Mouse (Mus musculus) v-Abl transformed pro-B cells (cell line): ENCODE measurements at regions not wholly inside any gene's neighbourhood (a gene's known extent, or its start where the extent isn't known, plus 50 kb on each side); places are given as distances from the start of the nearest gene placed in this dataset.

Experiments
- in situ Hi-C, 2 experiments: fragments of 400-800 bp; cut with MboI; formaldehyde crosslinking; loops; one replicate each; pipeline ENCODE4 v1.15.1; 2025; ENCODE audit not compliant: unreplicated experiment in 2 of 2

GRCm38 (mm10) chr16:93213618-93214017 lies 387.7 kb upstream of the Runx1 start:
- in situ Hi-C loops, result no loop called here

GRCm38 (mm10) chr16:93207675-93208074 lies 381.7 kb upstream of the Runx1 start:
- in situ Hi-C loops, result loop anchor here in 1 of 2 experiments (5.0 kb wide), 1 partner anchor 35 kb away; no protein-coding TSS in a partner anchor

- in situ Hi-C loops, result loop anchor here in 1 of 2 experiments (5.0 kb wide), 1 partner anchor 35 kb away; no protein-coding TSS in a partner anchor
These were observed 381.3 kb upstream of the Runx1 start for GRCm38 (mm10) chr16:93207217-93207616.

DNA sequence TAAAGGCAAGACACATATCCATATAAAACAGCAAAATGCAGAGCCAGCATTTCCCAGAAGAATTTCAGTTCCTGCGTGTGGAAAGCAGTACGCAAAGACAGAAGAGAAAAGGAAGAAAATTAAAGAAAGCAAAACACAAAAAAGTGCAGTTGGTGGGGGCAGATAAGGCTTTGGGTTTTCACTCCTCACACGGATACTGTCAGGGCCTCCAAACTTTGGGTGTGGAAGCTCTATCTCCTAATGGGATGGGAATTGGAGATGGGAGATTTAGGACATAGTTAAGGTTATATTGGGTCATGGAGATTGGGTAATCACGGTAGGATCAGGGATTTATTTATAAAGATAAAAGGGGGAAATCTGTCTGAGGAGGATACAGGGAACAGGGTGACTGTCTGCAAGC lies 380.4 kb upstream of the Runx1 start:
- in situ Hi-C loops, result loop anchor here in 1 of 2 experiments (5.0 kb wide), 1 partner anchor 36 kb away; no protein-coding TSS in a partner anchor

DNA sequence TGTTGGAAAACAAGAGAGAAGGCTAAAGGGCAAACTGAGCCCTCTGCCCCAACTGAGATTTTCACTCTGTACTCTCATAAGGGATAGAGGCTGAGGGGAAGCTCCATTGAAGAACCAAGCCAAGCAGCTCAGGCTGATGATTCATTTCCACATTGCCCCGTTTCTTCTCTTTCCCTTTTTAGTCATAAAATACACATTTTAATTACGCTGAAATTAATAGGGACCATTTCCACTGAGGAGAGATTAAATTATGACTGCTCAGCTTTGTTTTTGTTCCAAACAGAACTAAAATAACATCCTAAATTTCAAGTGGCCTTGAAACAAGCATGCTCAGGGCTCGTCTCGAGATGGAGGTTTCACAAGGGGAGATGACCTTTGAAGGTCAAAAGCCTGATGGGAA lies 378.7 kb upstream of the Runx1 start:
- in situ Hi-C loops, result no loop called here

DNA sequence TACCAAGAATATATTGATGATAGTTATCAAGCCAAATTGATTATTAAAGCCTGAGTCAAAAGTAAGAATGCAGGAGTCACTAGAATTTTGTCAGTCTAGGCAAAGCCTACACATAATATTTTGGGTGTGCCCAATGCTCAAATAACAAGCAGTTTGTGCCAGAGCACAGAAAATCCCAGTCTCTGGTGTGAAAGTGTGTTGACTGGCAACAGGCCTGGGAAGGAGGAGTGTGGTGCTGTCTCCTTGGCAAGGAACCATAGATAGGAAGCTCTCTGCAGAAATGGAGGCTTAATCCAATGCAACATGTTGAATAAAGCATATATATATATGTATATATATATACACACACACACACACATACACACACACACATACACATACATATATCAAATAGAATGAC lies 376.6 kb upstream of the Runx1 start:
- in situ Hi-C loops, result no loop called here

- in situ Hi-C loops, result no loop called here
These were observed 371.4 kb upstream of the Runx1 start for GRCm38 (mm10) chr16:93197300-93197699.

GRCm38 (mm10) chr16:93193921-93194481 lies 368.1 kb upstream of the Runx1 start:
- in situ Hi-C loops, result loop anchor here in 1 of 2 experiments (5.0 kb wide), 1 partner anchor 98 kb away; no protein-coding TSS in a partner anchor

DNA sequence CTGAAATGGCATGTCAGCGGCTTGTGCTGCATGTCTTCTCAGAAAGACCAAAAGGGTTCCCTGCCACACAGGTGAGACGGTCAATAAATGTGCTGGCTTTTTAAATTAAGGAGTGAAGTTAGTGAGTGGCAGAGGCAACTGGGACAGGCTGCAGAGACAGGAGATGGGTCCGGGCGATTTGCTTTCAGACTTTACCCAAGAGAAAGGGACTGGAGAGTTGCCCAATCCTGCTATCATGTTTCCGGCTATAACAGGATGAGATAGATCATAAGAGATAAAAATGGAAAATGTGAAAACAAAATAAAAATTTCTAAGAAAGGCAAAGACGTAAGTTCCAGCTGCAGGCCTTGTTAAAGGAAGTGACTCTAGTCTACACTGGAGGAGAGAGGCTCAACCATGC lies 367.3 kb upstream of the Runx1 start:
- in situ Hi-C loops, result loop anchor here in 1 of 2 experiments (5.0 kb wide), 1 partner anchor 99 kb away; no protein-coding TSS in a partner anchor

- in situ Hi-C loops, result loop anchor here in 1 of 2 experiments (5.0 kb wide), 1 partner anchor 100 kb away; no protein-coding TSS in a partner anchor
These were observed 366.8 kb upstream of the Runx1 start for GRCm38 (mm10) chr16:93192651-93193173.

DNA sequence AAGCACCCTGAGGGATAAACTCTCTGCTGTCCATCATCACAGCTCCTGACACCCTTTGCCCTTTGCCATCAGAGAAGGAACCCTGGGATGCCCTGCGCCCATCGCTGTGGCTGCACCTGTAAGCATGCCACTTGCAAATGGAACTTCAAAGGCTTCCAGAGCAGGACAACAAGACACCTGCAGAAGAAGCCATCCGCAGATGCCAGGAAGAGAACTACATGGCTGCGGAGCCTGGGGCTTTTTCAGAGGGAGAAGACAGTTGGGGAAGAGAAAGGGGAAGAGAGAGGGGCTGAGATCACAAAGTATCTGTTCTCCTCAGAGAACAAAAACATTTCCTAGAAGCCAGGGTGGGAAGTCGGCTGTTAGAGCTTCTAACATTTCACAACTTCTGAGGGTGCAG lies 365.2 kb upstream of the Runx1 start:
- in situ Hi-C loops, result loop anchor here in 1 of 2 experiments (5.0 kb wide), 1 partner anchor 101 kb away; no protein-coding TSS in a partner anchor

GRCm38 (mm10) chr16:93190301-93190700 lies 364.4 kb upstream of the Runx1 start:
- in situ Hi-C loops, result loop anchor here in 1 of 2 experiments (5.0 kb wide), 1 partner anchor 102 kb away; no protein-coding TSS in a partner anchor

- in situ Hi-C loops, result loop anchor here in 1 of 2 experiments (5.0 kb wide), 1 partner anchor 102 kb away; no protein-coding TSS in a partner anchor
These were observed 363.9 kb upstream of the Runx1 start for GRCm38 (mm10) chr16:93189875-93190274.

- in situ Hi-C loops, result no loop called here
These were observed 363.5 kb upstream of the Runx1 start for GRCm38 (mm10) chr16:93189412-93189811.

DNA sequence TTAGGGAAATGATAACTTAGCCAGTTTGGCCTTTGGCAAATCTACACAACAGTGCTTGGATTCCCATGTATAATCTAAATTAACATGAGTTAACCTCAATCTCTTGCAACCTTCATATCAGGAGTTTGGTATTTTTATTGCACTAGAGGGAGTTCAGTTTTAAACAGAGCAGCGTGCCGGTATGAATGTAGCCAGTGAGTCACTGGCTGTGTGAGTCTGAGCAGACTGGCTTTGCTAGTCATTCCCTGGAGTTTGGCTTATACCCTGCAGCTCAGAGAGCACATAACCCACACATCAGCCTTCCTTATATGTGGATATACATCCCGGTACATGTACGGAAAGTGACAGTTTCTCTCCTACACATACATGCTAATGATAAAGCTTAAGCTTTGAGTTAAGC lies 360.6 kb upstream of the Runx1 start:
- in situ Hi-C loops, result no loop called here

DNA sequence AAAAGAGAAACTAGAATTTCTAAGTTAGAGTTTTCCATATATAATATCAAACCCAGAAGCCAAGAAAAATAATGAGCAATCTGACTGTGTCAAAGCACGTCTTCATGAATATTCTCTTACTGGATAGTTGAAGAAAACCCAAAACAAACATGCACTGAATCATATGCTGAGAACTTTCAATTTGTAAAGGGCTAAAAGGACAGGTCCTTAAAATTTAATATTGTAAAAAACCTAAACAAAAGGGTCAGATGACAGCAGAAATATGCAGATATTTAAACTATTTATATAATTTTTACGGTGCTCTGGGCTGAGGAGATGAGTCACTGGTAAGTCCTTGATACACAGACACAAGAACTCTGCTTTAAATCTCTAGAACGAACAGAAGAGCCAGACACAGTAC lies 356.7 kb upstream of the Runx1 start:
- in situ Hi-C loops, result no loop called here

GRCm38 (mm10) chr16:93181497-93181896 lies 355.5 kb upstream of the Runx1 start:
- in situ Hi-C loops, result no loop called here

DNA sequence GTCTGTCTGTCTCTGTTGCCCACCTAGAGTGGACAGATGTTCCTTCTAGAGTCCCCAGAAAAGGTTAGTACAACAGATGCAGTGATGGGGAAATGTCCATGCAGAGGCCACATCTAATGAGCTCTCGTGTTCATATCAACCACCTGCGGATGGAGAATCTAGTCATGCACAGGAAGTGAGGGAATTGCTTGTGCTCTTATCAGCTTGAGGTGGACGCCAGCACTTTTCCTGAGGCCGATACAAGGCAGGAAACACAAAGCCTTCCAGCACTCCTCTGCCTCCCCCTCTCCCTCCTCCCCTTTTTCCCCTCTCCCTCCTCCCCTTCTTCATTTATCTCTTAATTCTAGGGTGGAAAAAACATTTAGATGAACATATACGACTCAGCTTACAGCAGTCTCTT lies 354.3 kb upstream of the Runx1 start:
- in situ Hi-C loops, result no loop called here

DNA sequence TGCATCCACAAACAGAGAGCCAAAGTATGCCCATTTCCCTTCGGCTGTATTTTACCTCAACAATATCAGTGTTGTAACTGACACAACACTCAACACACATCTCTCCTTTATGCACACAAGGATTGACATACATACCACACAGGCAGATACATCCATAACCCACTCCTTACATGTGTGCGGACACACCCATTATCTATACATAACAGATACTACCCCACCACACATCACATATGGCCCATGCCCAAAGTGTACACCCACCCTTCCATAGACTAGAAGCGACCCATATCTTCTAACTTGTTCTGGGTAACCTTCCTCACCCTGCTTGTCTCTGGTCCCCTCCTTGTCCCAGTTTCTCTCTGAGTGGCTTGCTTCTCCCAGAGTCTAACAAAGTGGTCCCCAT lies 340.7 kb upstream of the Runx1 start:
- in situ Hi-C loops, result no loop called here

GRCm38 (mm10) chr16:93158526-93159226 lies 332.7 kb upstream of the Runx1 start:
- in situ Hi-C loops, result loop anchor here in 1 of 2 experiments (5.0 kb wide), 1 partner anchor 134 kb away; no protein-coding TSS in a partner anchor

DNA sequence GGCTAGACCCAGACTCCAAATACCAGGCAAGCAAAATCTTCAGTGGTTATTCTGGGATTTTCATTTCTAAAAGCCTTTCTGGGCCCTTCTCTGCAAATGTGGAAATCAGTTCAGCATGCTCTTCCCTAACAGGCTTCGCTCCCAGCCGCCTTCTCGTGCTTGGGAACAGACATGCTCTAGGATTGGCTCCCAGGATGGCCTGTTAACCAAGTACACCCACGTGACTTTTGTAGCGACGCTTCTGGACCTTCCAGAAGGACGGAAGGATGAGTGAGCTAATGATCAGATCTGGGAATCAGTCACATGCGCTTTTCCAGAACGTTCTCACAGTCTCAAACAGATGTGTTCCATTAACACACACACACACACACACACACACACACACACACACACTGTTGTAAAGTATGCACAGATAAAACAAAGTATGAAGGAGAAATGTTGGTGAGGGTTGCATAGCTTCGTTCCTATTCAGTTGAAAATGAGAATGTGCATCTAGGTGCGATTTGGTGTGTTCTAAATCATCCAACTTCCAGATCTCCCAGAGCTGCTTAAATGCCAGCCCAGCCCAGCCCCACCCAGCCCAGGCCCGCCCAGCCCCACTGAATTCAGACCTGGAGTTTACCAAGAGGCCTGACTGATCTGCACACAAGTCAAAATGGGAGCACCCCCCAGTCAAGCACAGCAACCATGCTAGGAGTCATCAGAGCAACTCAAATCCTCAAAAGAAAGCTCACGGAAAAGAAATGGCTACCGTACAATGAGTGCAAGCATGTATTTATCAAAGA lies 327.8 kb upstream of the Runx1 start:
- in situ Hi-C loops, result no loop called here
